In the genomic region with DNA sequence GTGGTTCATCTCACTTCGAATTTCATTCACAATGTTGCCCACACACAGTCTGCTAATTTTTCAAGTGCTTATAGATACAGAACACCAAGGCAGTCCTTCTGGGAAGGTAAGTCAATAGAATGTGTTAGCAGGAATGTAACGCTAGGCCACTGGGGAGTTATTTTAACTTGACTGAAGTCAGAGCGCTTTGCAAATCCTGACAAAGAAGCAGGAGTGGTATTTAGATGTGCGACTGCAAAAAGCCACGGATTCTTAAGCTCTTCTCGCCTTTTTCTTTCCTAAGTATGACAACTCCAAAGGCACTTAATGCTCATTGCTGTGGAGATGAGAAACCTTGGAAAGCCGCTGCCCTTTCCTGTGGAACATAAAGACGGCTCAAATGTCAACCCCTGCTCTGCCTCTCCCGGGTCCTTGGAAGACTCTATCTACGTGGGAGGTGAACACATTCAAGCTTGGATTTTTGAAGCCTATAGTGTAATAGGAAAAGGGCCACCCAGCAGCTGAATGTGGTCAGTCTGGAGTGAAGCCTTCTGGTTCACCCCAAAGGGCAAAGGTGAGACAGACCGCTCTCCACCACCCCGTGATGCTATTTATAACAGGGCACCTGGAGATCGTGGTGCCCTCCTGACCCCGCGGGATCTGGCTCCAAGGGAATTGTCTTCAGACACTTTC, we compare ENCODE assay signal across 8 mouse cellular contexts. TPM values are rescaled to one million over a fixed set of nuclear protein-coding genes. Genes with fewer than 3 reads are reported as not detected.
DNase-seq lines count a peak whose midpoint lies in the region; ATAC-seq and TF ChIP-seq lines count a peak whose summit lies in the region.

No protein-coding gene starts in this region.

- H3K27me3 ChIP-seq in heart, embryonic 14.5 days (ENCODE audit: control insufficient read depth, insufficient read depth, low read length), result no peaks in the 10 kb centered on the region
- H3K27me3 ChIP-seq in forebrain, embryonic 13.5 days, result peaks cover 6% of the 10 kb centered on the region; the same call in 1 of the 2 replicates
- H3K27me3 ChIP-seq in limb, embryonic 10.5 days (ENCODE audit: low read depth, poor library complexity, severe bottlenecking), result peaks cover 11% of the 10 kb centered on the region; the same call in 1 of the 2 replicates

- 6% methylated on average over 15 of the region's 15 CpGs for WGBS in heart, embryonic 14.5 days
- WGBS in forebrain, embryonic 13.5 days, result 10% methylated on average over 15 of the region's 15 CpGs
- 11% methylated on average over 15 of the region's 15 CpGs for WGBS in limb, embryonic 10.5 days

- peaks cover 2 to 3% of the 10 kb centered on the region in 2 experiments; a peak in 2 of 4 replicates for H3K4me1 ChIP-seq in heart, embryonic 14.5 days (ENCODE audit: control insufficient read depth in 2 of 2, insufficient read depth in 2 of 2, low read length in 2 of 2)
- H3K4me1 ChIP-seq in ES-E14 (ENCODE audit: control insufficient read depth in 2 of 2, insufficient read depth in 2 of 2, low read length in 2 of 2, poor library complexity in 1 of 2), result no peaks in the 10 kb centered on the region
- H3K4me1 ChIP-seq in forebrain, embryonic 13.5 days, result no peaks in the 10 kb centered on the region
- H3K4me1 ChIP-seq in limb, embryonic 10.5 days, result peaks cover 19% of the 10 kb centered on the region

- no peaks in the 10 kb centered on the region for H3K9me3 ChIP-seq in heart, embryonic 14.5 days (ENCODE audit: control insufficient read depth, low read length)
- H3K9me3 ChIP-seq in ES-E14 (ENCODE audit: control insufficient read depth, insufficient read depth, low read depth, low read length), result no peaks in the 10 kb centered on the region
- H3K9me3 ChIP-seq in forebrain, embryonic 13.5 days (replicated peaks), result no peaks in the 10 kb centered on the region
- H3K9me3 ChIP-seq in limb, embryonic 10.5 days (replicated peaks), result no peaks in the 10 kb centered on the region

- no peak for ATAC-seq in heart, embryonic 14.5 days (ENCODE audit: insufficient number of reproducible peaks, insufficient read depth, low FRiP score, low read depth)
- ATAC-seq in forebrain, embryonic 13.5 days, result no peak

- peak overlapping the region; percentile 30 to 77 for H3K27ac ChIP-seq in heart, embryonic 14.5 days (replicated peaks in 1 of 2; ENCODE audit: control insufficient read depth in 1 of 2, insufficient read depth in 1 of 2, low read depth in 2 of 2, low read length in 2 of 2)
- no peak overlapping the region for H3K27ac ChIP-seq in ES-E14 (ENCODE audit: insufficient read depth, low read depth, low read length, poor library complexity, severe bottlenecking)
- no peak overlapping the region for H3K27ac ChIP-seq in forebrain, embryonic 13.5 days
- peak overlapping the region; percentile 80; the same call in 1 of the 2 replicates for H3K27ac ChIP-seq in limb, embryonic 10.5 days

- H3K4me2 ChIP-seq in heart, embryonic 14.5 days (ENCODE audit: low read length), result peak overlapping the region; percentile 80
- peak overlapping the region; percentile 98 for H3K4me2 ChIP-seq in forebrain, embryonic 13.5 days

- H3K36me3 ChIP-seq in heart, embryonic 14.5 days (ENCODE audit: control insufficient read depth, insufficient read depth, low read length), result peaks cover 7% of the 10 kb centered on the region; the same call in 1 of the 2 replicates
- H3K36me3 ChIP-seq in ES-E14 (ENCODE audit: control insufficient read depth, insufficient read depth, low read length, poor library complexity, severe bottlenecking), result no peaks in the 10 kb centered on the region
- H3K36me3 ChIP-seq in forebrain, embryonic 13.5 days (ENCODE audit: poor library complexity, severe bottlenecking), result no peaks in the 10 kb centered on the region
- H3K36me3 ChIP-seq in limb, embryonic 10.5 days, result no peaks in the 10 kb centered on the region

- intact Hi-C loops in heart, postnatal 14 days (cut with DNase I), result loop anchor here (2.0 to 5.0 kb wide), 3 partner anchors 99 to 315 kb away; a partner anchor contains a TSS

- no peak for DNase-seq in heart, postnatal 14 days
- DNase-seq in ES-E14 (ENCODE audit: low read depth, low spot score), result no peak
- DNase-seq in limb, embryonic 10.5 days (ENCODE audit: low spot score), result peak; percentile 37
- DNase-seq in retina, postnatal 1 day, result peak; percentile 41
- no peak for DNase-seq in ovary, postnatal 10 days (ENCODE audit: low spot score)
- no peak for DNase-seq in adrenal gland, adult 8-10 months

- in situ Hi-C loops in ES-E14 (cut with MboI; ENCODE audit: low sequenced_read_pairs in 2 of 2, unreplicated experiment in 2 of 2), result no loop called here

- peak overlapping the region; percentile 76 to 85 for H3K4me3 ChIP-seq in heart, embryonic 14.5 days (ENCODE audit: control insufficient read depth in 1 of 2, insufficient read depth in 1 of 2, low read depth in 1 of 2, low read length in 2 of 2)
- H3K4me3 ChIP-seq in ES-E14 (ENCODE audit: insufficient read depth in 1 of 2, low read depth in 1 of 2, low read length in 2 of 2, poor library complexity in 1 of 2, severe bottlenecking in 1 of 2), result peak overlapping the region; percentile 86 to 92
- H3K4me3 ChIP-seq in forebrain, embryonic 13.5 days, result peak overlapping the region; percentile 68
- H3K4me3 ChIP-seq in limb, embryonic 10.5 days, result peak overlapping the region; percentile 81

- H3K9ac ChIP-seq in heart, embryonic 14.5 days (ENCODE audit: low read length), result peak overlapping the region; percentile 94
- peak overlapping the region; percentile 75; the same call in 1 of the 2 replicates for H3K9ac ChIP-seq in ES-E14 (ENCODE audit: insufficient read depth, low read depth, low read length, poor library complexity, severe bottlenecking)
- H3K9ac ChIP-seq in forebrain, embryonic 13.5 days, result peak overlapping the region; percentile 77

TF ChIP-seq in ES-E14, 5 proteins besides CTCF, POLR2A, EP300 and RAD21:
- no peak for TF ChIP-seq CHD2 (IDR thresholded peaks at IDR 0.05; ENCODE audit: low read depth, low read length)
- TF ChIP-seq HCFC1 (IDR thresholded peaks at IDR 0.05; ENCODE audit: borderline replicate concordance, insufficient read depth, low read length), result no peak
TF ChIP-seq in ES-E14: peak in this region for 0.

RNA-seq across cellular contexts. Expression of a gene that starts 3.0 kb away (rescaled TPM):
- polyA plus RNA-seq in heart, embryonic 14.5 days (2014; fragmentation: Nextera tagmentation; extraction: Ambion mirVana), result 114 and 119 TPM in 2 replicates
- total RNA-seq in heart, postnatal 14 days (2021), result 100 to 1,000 TPM; 148 to 165 TPM
- 1.1 and 2.4 TPM in 2 replicates for total RNA-seq in ES-E14 (2012; rRNA removed)
- 9.8 and 11.4 TPM in 2 replicates for polyA plus RNA-seq in forebrain, embryonic 13.5 days (2015; fragmentation: Nextera tagmentation; extraction: Ambion mirVana)
- polyA plus RNA-seq in limb, embryonic 10.5 days (2016; fragmentation: Nextera tagmentation; extraction: Ambion mirVana), result 3.2 and 4.0 TPM in 2 replicates
- 10 to 100 TPM; 18.9 to 71.7 (median 50.2) TPM for total RNA-seq in adrenal gland, adult 8-10 months (2022)

Comparison
In these comparisons a context has a peak if more than half of its experiments do, and no peak if none do; other contexts are left out.
1. H3K27ac ChIP-seq: peak in heart, embryonic 14.5 days (2 of 2) and limb, embryonic 10.5 days (single experiment); none in ES-E14 (single experiment) and forebrain, embryonic 13.5 days (single experiment).
2. DNase-seq: peak in limb, embryonic 10.5 days (single experiment) and retina, postnatal 1 day (single experiment); none in heart, postnatal 14 days (0 of 2), ES-E14 (single experiment), ovary, postnatal 10 days (single experiment) and adrenal gland, adult 8-10 months (single experiment).
3. Peak in every context shown above with its lines, with median percentiles within 50 percentile points of each other: H3K4me3 ChIP-seq and H3K9ac ChIP-seq.